Mouse (Mus musculus) retina, adult 2 months (tissue): ENCODE results near the gene Ccl9.

ENCODE experiments used
- DNase-seq: peaks from one replicate; pipeline ENCODE4 v3.0.0-alpha.2; 2012; ENCODE audit warnings: low read depth, low spot score

The Ccl9 gene

GRCm38 (mm10) chr11:83578186-83578760 is at the start of gene Ccl9:
Gene Ccl9, minus strand, starts transcription at chr11:83578636.
- no peak for DNase-seq

- DNase-seq = no peak
These were observed 45.1 kb upstream of the Ccl9 start for GRCm38 (mm10) chr11:83623586-83623985.

GRCm38 (mm10) chr11:83619037-83619436 is 40.6 kb upstream of the Ccl9 start:
- DNase-seq = no peak

- DNase-seq = no peak
These were observed 39.8 kb upstream of the Ccl9 start for GRCm38 (mm10) chr11:83618238-83618637.

GRCm38 (mm10) chr11:83616586-83616985 is 38.1 kb upstream of the Ccl9 start:
- no peak for DNase-seq

GRCm38 (mm10) chr11:83610900-83611299 is 32.5 kb upstream of the Ccl9 start:
- DNase-seq = no peak

- DNase-seq = no peak
These were observed 28.0 kb upstream of the Ccl9 start for GRCm38 (mm10) chr11:83606396-83606795.

- no peak for DNase-seq
These were observed 27.1 kb upstream of the Ccl9 start for GRCm38 (mm10) chr11:83605535-83605934.

GRCm38 (mm10) chr11:83604698-83605097 is 26.3 kb upstream of the Ccl9 start:
- DNase-seq = no peak

GRCm38 (mm10) chr11:83603399-83603798 is 25.0 kb upstream of the Ccl9 start:
- DNase-seq = no peak

GRCm38 (mm10) chr11:83600576-83600975 is 22.1 kb upstream of the Ccl9 start:
- DNase-seq = no peak

- no peak for DNase-seq
These were observed 20.6 kb upstream of the Ccl9 start for GRCm38 (mm10) chr11:83598991-83599390.

GRCm38 (mm10) chr11:83598207-83598837 is 19.9 kb upstream of the Ccl9 start:
- no peak for DNase-seq

- no peak for DNase-seq
These were observed 19.4 kb upstream of the Ccl9 start for GRCm38 (mm10) chr11:83597796-83598195.

GRCm38 (mm10) chr11:83595669-83596455 is 17.4 kb upstream of the Ccl9 start:
- DNase-seq = no peak

- DNase-seq = no peak
These were observed 15.0 kb upstream of the Ccl9 start for GRCm38 (mm10) chr11:83593453-83593852.

GRCm38 (mm10) chr11:83592853-83593252 is 14.4 kb upstream of the Ccl9 start, which contains the start of gene Ccl6:
Gene Ccl6, minus strand, starts transcription at chr11:83593087.
- no peak for DNase-seq

- DNase-seq = no peak
These were observed 5.8 kb upstream of the Ccl9 start for GRCm38 (mm10) chr11:83584232-83584631.

GRCm38 (mm10) chr11:83583450-83583754 is 5.0 kb upstream of the Ccl9 start:
- DNase-seq = no peak

GRCm38 (mm10) chr11:83582626-83583449 is 4.4 kb upstream of the Ccl9 start:
- DNase-seq = no peak

- DNase-seq = no peak
These were observed 3.5 kb upstream of the Ccl9 start for GRCm38 (mm10) chr11:83581626-83582610.
